Mouse (Mus musculus): ENCODE results near the gene Togaram2.
"Not testable (repeated sequence)": the region's sequence is repeated elsewhere in the genome, so short reads cannot be mapped to it uniquely, and the experiment has no call there.

The Togaram2 gene

GRCm38 (mm10) chr17:71730655-71731054 lies 57.6 kb downstream of the Togaram2 start:
- no peak for DNase-seq (ENCODE audit: low spot score)

DNA sequence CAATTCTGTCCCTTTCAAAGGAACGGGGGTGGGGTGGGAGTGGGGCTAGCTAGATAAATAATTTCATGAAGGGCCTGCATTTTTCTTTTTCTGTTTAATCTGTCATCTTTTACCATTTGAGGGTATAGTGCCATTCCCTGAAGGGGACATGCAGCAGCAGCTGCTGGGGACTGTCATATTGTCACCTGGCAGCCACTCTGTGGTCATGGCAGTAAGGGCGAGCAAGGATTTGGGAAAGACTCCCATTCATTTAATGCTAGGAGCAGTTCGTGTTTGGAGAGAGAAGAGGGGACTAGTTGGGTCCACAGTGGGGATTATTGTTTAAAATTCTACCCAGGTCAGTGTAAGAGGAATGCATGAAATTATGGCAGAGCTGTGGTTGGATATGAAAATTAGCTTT lies 63.4 kb downstream of the Togaram2 start:
- DNase-seq (ENCODE audit: low spot score) = no peak

DNA sequence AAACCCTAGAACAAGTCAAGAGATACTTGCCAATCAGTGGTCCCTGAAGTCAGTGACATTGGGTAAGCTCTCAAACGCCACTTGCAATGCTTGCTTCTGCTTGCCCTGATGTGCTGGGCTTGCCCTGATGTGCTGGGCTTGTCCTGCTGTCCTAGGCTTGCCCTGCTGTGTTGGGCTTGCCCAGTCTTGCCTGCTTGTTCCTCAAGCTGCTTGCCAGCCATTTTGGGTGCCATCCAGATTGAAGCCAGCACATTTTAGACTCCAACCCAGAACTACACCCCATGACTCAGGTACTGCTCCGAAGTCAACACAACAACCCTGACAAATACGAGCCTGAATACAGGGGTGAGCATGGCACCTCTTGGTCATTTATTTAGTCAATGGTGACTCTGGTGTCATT lies 69.1 kb downstream of the Togaram2 start:
- peak; percentile 33 for DNase-seq (ENCODE audit: low spot score)

DNA sequence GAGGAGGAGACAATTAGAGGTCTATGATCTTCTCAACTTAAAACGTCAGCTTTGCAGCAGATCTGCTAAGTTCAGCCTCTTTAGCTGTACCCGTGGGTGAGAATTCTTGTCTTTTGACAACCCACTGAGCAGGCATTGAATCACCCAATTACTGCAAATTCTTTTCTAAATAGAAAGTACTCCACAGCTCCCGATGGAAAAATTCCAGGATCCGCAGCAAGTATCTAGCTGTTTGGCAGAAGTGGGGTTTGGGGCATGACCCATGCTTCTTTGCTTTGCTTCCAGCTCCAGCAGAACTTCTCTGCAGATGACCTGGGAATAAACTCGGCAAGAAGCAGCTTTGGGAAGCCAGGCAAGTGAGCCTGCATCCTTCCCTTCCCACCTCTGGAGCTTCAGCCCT lies 69.9 kb downstream of the Togaram2 start:
- DNase-seq (ENCODE audit: low spot score) = peak; percentile 38

DNA sequence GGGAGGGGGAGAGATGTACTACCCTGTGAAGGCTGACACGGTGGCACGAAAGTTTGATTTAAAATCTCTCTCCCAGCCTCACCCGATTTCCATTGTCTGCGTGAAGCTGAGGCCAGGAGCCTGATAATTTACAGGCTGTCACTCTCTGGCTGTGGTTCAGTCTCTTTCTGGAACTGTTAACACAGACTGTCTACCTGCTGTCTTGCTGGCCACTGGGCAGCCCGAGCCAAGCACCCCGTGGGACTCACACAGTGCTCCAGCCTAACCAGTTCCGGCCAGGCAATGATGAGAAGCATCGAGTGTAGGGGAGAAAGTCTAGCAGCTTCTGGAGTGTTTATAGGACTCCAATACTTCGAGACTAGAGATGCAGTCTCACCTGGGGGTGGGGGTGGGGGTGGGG lies 73.1 kb downstream of the Togaram2 start:
- DNase-seq (ENCODE audit: low spot score) = no peak

DNA sequence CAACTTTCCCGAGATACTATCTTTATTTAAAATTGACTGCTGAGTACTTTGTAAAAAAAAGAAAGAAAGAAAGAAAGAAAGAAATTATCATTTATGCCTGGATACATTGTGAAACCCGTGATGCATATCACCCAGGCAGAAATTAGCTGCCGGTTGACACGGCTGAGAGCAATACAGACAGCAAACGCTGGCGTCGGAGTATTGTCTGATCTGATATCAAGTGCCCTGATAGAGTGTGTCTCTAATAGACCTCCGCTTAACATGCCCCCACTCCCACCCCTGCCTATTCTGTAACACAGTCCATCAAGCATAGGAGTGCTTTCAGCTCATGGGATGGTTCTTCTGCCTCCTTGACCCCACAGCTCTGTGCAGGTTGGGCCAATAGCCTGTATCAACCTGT lies 74.5 kb downstream of the Togaram2 start:
- DNase-seq (ENCODE audit: low spot score) = no peak

DNA sequence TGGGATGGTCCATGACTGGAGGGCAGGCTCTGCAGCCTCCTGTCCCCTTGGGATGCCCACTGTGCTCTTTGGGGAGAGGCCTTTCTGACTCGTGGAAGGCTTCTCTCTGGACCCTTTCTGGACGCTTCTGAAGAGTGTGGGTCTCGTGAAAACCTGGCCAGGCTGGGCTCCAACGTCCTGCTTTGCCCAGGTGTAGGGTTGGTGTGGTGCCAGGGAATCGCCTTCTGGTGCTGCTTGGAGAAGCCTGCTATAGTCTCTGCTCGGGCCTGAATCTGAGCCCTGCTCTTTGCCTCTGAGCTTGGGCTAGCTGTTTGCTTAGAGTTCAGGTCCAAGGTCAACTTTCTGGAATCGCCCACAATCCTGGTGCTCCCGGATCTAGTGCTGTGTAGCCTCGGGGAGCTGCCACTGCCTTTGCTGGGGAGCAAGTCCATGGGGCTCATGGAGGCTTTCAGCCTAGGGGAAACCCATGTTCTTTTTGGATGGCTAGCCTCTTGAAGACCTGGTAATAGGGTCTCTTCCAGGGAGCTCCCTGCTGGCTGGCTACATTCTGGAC lies 76.6 kb downstream of the Togaram2 start:
- DNase-seq (ENCODE audit: low spot score) = no peak

GRCm38 (mm10) chr17:71752831-71753230 lies 79.8 kb downstream of the Togaram2 start, which contains the start of gene Pcare:
Gene Pcare, minus strand, starts transcription at chr17:71752894.
- no peak for DNase-seq (ENCODE audit: low spot score)

DNA sequence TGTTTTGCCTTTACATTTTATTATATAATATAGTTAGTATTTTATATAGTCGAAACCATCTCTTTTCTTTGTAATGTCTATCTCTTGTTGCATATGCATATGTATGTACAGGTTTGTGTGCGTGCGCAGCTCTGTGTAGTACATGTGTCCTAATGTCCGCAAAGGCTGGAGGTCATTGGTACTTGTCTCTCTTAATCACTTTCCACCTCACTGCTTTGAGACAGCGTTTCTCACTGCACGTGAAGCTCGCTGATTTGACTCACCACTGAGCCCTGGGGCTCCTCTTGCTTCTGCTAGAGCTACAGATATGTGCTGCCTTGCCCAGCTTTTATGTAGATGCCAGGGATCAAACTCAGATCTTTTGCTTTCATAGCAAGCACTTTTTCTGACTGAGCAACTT lies 87.5 kb downstream of the Togaram2 start:
- no peak for DNase-seq (ENCODE audit: low spot score)

- not testable (repeated sequence) for DNase-seq (ENCODE audit: low spot score)
Measured at GRCm38 (mm10) chr17:71768173-71768572, 95.1 kb downstream of the Togaram2 start, which contains the start of gene Clip4. Gene Clip4, plus strand, starts transcription at chr17:71768473.

- no peak for DNase-seq (ENCODE audit: low spot score)
Measured at GRCm38 (mm10) chr17:71769564-71769963, 96.5 kb downstream of the Togaram2 start.

DNA sequence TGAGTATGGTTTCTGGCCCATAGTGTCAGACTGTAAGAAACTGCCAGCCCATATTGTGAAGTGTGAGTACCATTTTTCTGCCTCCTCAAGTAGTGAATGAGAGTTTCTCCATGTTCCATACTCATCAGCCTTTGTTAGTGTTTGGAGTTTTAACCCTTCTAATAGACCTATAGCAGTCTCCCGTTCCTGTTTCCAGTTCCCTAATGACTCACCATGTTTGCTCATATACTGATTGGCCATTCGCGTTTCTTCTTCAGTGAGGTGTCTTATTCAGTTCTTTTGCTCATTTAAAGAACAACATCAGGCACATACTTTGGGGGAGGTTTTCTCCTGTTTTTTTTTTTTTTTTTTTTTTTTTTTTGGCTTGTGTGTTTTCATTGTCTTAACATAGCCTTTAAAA lies 97.6 kb downstream of the Togaram2 start:
- DNase-seq (ENCODE audit: low spot score) = no peak

GRCm38 (mm10) chr17:71774173-71774572 lies 101.1 kb downstream of the Togaram2 start:
- no peak for DNase-seq (ENCODE audit: low spot score)

GRCm38 (mm10) chr17:71775279-71775678 lies 102.2 kb downstream of the Togaram2 start:
- DNase-seq (ENCODE audit: low spot score) = no peak

DNA sequence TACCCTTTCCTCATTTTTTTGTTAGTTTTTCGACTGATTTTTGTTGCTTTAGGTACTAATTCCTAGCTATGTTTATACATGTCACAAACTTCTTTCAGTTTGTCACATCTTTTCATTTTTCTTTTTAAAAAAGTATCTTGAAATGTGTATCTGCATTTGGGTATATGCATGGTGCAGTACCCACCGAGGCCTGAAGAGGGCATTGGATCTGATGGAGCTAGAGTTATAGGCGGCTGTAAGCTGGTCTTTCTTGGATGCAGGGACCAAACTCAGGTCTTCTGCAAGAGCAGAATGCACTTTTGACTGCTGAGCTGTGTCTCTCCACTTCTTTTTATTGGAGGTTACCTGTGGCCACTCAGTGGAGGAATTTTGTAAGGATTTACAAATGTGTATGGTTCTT lies 105.6 kb downstream of the Togaram2 start:
- DNase-seq (ENCODE audit: low spot score) = no peak
